Mouse (Mus musculus): ENCODE data around the gene Tbp.

The Tbp gene

GRCm38 (mm10) chr17:15499656-15500394, at the start of gene Tbp, which contains the start of gene Psmb1:
Gene Tbp, plus strand, starts transcription at chr17:15499888.
Gene Psmb1, minus strand, starts transcription at chr17:15499751.
- peak; percentile 94 for DNase-seq

GRCm38 (mm10) chr17:15455203-15455602, 44.5 kb upstream of the Tbp start:
- DNase-seq = no peak

- DNase-seq = no peak
Observed at GRCm38 (mm10) chr17:15456595-15456994, 43.1 kb upstream of the Tbp start.

DNA sequence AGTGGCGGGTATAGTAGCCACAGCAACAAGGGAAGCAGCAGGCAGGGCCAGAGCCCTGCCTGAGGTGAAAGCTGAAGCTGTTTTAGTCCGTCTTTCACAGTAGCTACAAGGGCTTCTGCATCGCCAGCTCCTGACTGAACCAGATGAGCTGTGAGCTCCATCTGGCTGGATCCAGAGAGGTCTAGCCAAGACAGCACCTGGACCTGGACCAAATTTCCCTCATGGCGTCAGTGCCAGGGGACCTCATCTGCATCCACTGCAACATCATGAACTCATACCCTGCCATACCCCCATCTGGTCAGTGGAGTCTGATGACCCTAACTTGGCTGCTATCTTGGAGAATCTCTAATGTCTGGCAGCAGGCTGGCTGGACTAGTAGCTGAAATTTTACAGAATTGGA, 39.9 kb upstream of the Tbp start:
- no peak for DNase-seq

DNA sequence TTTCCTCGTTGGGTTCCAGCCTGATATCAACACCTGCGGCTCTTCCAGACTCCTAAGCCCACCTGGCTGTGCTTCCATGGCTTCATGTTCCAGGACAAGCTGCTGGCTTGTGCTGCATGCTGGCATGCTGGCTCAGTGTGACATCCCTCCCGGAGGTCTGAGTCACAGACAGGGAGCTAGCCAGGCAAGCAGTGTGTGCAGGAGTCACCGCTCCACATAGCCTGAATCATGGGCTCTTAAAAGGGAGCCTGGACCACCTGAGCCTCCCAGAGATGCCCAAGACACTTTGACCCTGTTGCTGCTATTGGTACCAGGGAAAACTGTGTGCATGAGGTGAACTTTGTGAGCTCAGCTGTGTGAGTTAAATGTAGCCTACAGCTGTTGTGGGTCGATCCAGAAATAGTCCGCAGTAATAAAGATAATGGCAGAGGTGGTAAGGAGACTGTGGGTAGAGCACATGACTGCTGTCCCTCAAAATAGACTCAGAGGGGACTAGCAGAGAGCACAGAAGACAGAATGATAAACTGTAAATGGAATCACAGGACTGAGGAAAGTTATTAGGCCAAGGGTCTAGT, 37.7 kb upstream of the Tbp start:
- no peak for DNase-seq

- DNase-seq = peak; percentile 47
Observed at GRCm38 (mm10) chr17:15467669-15468068, 32.0 kb upstream of the Tbp start.

DNA sequence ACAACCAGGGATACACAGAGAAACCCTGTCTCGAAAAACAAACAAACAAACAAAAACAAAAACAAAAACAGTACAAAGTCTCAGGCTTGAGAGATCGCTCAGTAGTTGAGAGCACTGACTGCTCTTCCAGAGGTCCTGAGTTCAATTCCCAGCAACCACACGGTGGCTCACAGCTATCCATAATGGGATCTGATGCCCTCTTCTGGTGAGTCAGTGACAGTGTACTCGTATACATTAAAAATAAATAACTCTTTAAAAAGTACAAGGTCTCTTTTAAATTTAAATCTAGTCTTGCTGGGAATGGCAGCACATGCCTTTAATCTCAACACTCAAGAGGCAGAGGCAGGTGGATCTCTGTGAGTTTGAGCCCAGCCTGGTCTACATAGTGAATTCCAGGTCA, 27.0 kb upstream of the Tbp start:
- DNase-seq = no peak

- no peak for DNase-seq
Observed at GRCm38 (mm10) chr17:15490542-15490941, 9.1 kb upstream of the Tbp start.

- DNase-seq = peak; percentile 91
Observed at GRCm38 (mm10) chr17:15497882-15498752, 1.6 kb upstream of the Tbp start.

- DNase-seq = no peak
Observed at GRCm38 (mm10) chr17:15498753-15499113, 955 bp upstream of the Tbp start.

- no peak for DNase-seq
Observed at GRCm38 (mm10) chr17:15510694-15511093, 11.0 kb downstream of the Tbp start.

GRCm38 (mm10) chr17:15517776-15518175, 18.1 kb downstream of the Tbp start:
- DNase-seq = no peak

DNA sequence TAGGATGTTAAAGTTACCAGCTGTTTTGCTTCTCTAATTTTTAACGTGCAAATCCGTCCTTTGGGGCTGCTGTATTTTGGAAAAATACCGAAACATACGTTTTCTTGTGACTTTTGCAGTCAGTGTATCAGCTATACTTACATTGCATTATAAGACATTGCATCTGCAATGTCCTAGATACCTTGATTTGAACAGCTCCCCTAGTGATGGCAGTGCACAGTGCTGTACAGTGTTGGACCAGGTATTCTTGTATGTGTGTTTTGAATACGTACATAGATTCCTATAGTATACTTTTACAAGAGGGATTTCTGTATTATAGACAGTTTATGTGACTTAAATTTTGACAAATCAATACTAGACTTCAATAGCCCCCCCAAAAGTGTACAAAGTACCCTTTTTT, 18.5 kb downstream of the Tbp start:
- no peak for DNase-seq

- no peak for DNase-seq
Observed at GRCm38 (mm10) chr17:15518766-15519165, 19.1 kb downstream of the Tbp start.

GRCm38 (mm10) chr17:15526304-15526703, 26.6 kb downstream of the Tbp start:
- no peak for DNase-seq

DNA sequence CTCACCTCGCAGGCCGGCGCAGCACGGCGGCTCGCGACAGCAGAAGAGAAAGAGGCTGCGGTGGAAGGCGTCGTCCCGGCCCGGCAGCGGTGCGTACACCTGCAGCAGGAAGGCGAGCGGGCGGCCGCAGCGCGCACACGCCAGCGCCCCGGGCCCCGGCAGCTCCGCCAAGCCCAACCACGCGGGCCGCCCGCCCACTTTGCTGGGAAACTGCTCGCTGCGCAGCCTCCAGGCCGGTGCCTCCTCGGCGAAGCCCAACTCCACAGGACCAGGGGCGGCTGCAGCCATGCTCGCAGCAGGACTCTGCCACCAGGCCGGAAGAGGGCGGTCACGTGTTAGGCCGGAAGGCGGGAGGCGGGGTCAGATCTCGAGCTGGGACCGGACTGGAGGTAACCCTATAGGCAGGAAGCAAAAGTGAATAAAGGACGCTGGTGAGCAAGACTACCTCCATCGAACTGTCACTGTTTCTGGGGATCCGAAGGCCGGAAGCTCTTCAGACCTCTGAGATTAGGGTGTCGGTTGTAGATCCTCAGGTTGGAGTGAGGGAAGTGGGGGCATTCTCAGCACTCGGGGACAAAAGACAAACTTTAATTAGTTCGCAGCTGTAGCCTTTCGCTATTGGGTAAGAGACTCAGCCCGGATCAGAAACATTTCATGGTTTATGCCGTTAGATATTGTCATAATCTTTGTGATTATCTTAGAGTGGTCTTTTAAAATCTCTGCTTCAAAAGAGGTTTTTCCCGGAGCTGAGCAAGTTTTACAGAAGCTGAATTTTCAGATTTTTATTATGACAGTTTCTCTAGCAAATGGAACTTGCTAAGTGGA, 27.5 kb downstream of the Tbp start, which contains the start of gene Pdcd2:
Gene Pdcd2 (minus strand): TSS at position 316 of the 825 bp plus-strand sequence.
- peak; percentile 91 for DNase-seq

DNA sequence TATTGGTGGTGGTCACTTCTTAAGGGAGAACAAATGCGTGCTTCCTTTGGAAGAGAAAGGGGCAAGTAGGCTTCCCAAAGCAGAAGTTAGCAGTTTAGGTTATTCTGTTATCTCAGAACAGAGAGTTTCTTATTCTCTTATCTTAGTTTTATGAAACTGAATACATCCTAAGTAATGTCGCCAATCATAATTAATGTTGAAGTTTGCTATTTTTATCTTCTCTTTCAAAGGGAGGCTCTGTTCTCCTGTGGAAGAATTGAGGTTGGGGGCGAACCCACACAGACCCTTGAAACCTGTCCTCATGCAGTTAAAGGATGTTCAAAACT, 28.1 kb downstream of the Tbp start:
- DNase-seq = no peak

- no peak for DNase-seq
Observed at GRCm38 (mm10) chr17:15528887-15529286, 29.2 kb downstream of the Tbp start.

- no peak for DNase-seq
Observed at GRCm38 (mm10) chr17:15530141-15530540, 30.5 kb downstream of the Tbp start.

GRCm38 (mm10) chr17:15535162-15535800, 35.6 kb downstream of the Tbp start:
- peak; percentile 21 for DNase-seq

DNA sequence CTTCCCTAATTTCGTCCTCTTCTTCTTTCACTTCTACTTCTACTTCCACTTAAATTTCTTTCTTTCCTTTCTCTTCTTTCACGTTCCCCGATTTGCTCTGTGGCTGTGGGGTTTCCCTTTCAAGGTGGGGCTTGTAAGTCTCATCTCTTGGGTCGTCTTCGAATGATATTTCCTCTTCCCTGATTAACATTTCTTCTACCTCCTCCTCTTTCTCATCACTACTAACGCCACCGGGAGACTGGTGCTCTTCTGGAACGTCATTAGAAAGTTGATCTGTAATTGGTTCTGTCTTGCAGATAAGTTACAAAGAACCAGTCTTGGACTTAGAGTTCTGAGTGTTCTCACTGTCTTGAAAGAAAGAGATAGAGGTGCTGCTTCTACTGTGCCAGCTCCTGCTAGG, 36.3 kb downstream of the Tbp start:
- DNase-seq = no peak

DNA sequence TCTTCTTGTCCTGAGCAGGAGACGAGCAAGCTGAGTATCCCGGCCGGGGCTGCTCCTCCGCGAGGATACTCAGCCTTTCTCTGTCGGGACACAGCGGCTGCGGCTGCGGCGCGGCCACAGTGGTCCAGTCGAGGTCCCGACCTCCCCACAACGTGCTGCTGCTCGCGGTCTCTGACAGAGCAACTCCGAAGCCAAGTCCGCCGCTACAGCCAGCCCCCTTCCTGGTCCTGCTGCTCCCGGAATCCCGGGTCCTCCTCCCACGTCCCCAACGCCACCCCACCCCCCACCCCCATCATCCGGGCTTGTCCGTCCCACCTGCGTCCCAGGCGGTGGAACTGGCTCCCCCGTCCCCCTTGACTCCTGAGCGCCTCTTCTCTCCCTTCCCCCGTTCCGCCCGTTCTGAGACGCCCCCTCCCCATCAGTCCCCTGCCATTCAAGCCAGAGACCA, 36.8 kb downstream of the Tbp start:
- DNase-seq = no peak

Measured in cerebellum, adult 8-10 months (tissue).